Mouse (Mus musculus): Measurements from ENCODE around the gene Cfd. TPM values are rescaled to one million over a fixed set of nuclear protein-coding genes. Genes with fewer than 3 reads are reported as not detected.
A peak's percentile ranks its signal among the peaks of the same experiment; 100 is the strongest.
"Not testable (repeated sequence)": the region's sequence is repeated elsewhere in the genome, so short reads cannot be mapped to it uniquely, and the experiment has no call there.

Cfd gene
- total RNA-seq, 2 experiments from 2014 or later: 11.1 to 61.8 TPM

DNA sequence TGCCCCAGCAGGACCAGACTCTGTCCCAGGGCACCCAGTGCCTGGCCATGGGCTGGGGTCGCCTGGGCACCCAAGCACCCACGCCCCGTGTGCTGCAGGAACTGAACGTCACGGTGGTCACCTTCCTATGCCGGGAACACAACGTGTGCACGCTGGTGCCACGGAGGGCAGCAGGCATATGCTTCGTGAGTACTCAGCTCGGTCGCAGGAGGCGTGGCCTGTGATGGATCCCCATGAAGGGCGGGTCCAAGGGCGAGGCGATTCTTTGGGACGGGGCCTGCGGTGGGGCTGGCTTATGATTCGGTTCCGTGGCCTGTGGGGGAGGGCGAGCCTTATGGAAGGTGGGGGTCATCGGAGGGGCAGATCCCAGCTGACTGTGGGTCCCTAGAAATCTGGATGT lies 8.7 kb upstream of the Cfd start:
- DNase-seq (ENCODE audit: low spot score): no peak
- intact Hi-C loops (cut with DNase I): loop anchor here (2.0 kb wide), 1 partner anchor 47 kb away; no protein-coding TSS in a partner anchor

DNA sequence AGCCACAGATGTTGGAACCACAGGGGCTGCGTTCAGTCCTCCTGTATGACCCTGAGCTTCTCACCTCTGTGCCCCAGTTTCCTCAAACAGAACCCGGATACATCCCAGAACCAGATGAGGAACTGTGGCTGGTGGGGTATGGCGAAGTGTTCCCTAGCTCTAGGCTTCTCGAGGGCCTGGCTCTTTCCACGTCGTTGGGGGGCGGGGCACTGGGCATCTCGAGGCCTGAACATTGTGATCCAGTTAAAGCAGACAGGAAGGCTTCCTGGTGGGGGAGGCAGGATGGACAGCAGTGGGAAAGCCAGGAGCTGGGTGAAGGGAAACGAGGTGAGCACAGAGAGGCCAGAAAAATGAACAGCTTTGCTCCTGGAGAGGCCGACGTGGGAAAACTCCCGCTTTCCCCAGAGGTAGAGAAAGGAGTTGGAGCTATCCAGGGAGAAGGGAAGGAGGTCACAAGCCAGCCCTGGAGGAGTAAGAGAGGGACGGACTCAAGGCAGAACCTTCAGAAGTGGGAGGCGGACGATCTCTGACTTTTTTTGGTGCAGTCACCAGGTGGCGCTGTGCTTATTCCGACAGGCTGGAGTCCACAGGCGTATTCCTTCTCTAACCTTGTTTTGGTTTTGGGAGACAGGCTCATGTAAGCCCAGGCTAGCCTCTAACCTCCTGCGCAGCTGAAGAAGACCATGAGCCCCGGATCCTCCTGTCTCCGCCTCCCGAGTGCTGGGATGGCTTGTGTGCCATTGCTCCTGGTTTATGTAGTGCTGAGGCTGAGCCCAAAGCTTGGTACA lies 7.2 kb upstream of the Cfd start:
- intact Hi-C loops (cut with DNase I): loop anchor here (2.0 kb wide), 2 partner anchors 41 to 49 kb away; no protein-coding TSS in a partner anchor
- DNase-seq (ENCODE audit: low spot score): no peak

DNA sequence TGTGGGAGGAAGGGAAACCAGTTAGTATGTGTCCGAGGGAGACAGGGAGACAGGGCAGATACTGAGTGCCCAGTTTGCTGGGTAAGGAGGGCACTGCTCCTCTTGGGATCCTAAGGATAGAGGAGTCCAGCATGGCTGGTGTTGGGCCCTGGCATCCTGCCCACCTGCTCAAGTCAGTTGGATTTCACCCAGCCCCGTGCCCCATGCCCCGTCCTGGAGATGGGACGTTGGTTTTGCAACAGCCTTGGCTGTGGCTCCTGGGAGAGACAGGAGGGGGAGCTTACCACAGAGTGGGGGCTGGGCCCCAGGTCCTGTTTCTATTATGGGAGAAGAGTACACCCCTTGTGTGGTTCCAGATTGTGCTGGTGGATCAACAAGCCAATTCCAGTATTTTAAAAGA lies 6.2 kb upstream of the Cfd start:
- intact Hi-C loops (cut with DNase I): loop anchor here (2.0 kb wide), 1 partner anchor 40 kb away; no protein-coding TSS in a partner anchor
- no peak for DNase-seq (ENCODE audit: low spot score)

DNA sequence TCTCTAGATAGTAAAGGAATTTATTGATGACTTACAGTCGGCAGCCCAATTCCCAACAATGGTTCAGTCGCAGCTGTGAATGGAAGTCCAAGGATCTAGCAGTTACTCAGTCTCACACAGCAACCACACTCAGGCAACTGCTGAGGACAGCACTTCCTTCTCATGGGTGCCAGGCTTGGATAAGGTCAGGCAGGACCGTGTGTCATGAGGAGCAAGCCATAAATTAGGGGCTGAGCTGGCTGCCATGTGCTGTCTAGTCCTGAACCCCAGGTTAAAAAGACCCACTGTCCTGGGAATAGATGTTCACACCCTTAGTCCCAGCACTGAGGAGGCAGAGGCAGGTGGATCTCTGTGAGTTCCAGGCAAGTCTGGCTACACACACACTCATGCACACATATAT lies 5.7 kb upstream of the Cfd start:
- intact Hi-C loops (cut with DNase I): loop anchor here (2.0 kb wide), 1 partner anchor 40 kb away; no protein-coding TSS in a partner anchor
- not testable (repeated sequence) for DNase-seq (ENCODE audit: low spot score)

DNA sequence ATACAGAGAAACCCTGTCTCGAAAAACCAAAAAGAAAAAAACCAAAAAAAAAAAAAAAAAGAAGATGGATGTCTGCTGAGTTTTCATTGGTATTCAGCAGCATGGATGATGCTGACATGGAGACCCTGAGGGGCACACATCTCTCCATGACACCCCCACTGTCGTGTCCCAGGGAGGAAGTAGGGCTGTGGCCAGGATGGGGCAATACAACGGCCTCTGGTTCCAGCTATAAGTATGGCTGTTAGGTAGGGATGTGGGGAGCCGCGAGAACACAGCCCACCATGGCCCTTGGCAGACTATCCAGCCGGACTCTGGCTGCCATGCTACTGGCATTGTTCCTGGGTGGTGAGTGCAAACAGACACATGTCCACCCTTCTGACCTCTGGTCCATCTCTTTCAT lies 4.6 kb upstream of the Cfd start, which contains the start of gene Elane:
TSS of gene Elane (plus strand) at position 194 of the 400 bp plus-strand sequence.
- no peak for DNase-seq (ENCODE audit: low spot score)
- intact Hi-C loops (cut with DNase I): no loop called here

DNA sequence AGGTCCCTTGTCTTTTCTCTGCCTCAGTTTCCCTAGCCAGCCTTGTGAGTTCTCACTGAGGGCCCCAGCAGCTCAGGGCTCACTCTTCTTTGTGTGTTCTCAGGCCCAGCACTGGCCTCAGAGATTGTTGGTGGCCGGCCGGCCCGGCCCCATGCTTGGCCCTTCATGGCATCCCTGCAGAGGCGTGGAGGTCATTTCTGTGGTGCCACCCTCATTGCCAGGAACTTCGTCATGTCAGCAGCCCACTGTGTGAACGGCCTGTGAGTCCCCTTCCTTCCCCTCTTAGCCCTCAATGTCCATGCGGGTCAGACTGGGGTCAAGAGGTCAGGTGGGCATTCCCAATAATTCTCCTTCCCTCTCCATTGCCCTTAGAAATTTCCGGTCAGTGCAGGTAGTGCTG lies 4.0 kb upstream of the Cfd start:
- intact Hi-C loops (cut with DNase I): no loop called here

DNA sequence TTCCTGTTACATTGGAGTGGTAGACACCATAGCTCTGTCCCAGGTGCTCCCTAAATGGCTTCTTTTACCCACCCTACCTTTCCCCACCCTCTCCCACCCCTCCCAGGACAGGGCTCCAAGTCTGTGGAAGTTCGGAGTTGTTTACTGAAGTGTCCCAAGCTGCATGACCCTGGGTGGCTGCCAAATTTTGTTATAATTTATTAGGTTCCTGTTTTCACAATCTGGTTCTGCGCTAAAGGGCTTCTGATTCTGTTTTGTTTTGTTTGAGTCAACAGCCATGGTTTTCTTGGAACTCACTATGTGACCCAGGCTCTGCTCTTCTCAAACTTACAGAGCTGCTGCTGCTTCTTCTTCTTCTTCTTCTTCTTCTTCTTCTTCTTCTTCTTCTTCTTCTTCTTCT lies 1.3 kb upstream of the Cfd start:
- DNase-seq (ENCODE audit: low spot score): no peak
- intact Hi-C loops (cut with DNase I): no loop called here

More for the DNA sequence above, 4.0 kb upstream of the Cfd start:
- no peak for DNase-seq (ENCODE audit: low spot score)

DNA sequence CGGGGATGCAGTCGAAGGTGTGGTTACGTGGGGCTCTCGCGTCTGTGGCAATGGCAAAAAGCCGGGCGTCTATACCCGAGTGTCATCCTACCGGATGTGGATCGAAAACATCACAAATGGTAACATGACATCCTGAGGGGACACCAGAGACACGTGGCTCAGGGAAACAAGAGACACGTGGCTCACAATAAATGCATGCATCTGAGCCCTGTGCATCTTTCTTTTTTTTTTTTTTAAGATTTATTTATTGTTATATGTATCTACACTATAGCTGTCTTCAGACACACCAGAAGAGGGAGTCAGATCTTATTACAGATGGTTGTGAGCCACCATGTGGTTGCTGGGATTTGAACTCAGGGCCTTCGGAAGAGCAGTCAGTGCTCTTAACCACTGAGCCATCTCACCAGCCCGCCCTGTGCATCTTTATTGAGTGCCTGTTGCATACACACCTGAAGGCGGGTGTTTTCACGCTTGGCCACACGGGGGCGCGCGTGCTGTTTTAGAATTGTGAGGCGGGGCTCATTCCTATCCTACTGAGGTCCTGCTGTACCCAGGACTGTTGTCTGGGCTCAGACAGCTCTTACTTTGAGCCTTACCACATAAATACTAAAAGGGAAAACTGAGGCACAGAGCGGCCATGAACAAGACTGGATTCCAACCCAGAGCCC lies 1.9 kb downstream of the Cfd start:
- intact Hi-C loops (cut with DNase I): loop anchor here (1.0 to 2.0 kb wide), 2 partner anchors 33 to 62 kb away; no protein-coding TSS in a partner anchor
- not testable (repeated sequence) for DNase-seq (ENCODE audit: low spot score)

DNA sequence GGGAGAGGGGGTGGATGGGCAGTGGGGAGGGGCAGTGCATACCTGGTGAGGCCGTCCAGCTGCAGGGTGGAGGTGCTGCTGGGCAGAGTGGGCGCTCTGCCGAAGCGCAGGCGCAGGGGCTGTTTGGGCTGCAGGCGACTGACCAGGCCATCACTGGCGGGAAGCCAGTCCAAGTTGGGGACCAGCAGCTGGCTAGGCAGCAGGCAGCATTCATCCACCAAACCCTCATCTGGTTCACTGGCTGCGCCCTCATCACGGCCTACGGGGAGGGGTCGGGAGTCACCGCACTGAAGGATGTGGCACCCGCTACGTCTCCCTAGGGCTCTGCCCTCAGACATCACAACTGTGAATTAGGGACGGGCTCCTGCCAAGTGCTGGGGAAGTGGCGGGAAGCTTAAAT lies 5.7 kb downstream of the Cfd start:
- DNase-seq (ENCODE audit: low spot score): no peak
- intact Hi-C loops (cut with DNase I): no loop called here

DNA sequence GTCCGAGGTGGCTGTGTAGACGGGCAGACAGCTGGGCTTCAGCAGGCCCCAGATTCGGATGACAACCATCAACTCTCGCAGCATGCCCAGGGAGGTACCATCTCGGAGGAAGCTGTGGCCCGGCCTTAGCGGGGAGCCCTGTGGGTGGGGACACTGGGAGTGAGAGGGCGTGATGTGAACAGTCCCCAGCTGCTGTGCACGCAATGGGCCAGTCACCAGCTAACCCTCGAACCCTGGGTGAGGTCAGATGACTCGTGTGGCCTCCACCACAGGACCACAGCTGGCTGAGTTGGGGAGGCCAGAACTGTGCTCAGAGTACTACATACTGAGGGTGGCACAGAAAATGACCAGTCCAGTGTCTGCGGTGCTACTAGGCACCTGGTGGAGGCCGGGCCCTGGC lies 6.2 kb downstream of the Cfd start:
- intact Hi-C loops (cut with DNase I): no loop called here
- no peak for DNase-seq (ENCODE audit: low spot score)

DNA sequence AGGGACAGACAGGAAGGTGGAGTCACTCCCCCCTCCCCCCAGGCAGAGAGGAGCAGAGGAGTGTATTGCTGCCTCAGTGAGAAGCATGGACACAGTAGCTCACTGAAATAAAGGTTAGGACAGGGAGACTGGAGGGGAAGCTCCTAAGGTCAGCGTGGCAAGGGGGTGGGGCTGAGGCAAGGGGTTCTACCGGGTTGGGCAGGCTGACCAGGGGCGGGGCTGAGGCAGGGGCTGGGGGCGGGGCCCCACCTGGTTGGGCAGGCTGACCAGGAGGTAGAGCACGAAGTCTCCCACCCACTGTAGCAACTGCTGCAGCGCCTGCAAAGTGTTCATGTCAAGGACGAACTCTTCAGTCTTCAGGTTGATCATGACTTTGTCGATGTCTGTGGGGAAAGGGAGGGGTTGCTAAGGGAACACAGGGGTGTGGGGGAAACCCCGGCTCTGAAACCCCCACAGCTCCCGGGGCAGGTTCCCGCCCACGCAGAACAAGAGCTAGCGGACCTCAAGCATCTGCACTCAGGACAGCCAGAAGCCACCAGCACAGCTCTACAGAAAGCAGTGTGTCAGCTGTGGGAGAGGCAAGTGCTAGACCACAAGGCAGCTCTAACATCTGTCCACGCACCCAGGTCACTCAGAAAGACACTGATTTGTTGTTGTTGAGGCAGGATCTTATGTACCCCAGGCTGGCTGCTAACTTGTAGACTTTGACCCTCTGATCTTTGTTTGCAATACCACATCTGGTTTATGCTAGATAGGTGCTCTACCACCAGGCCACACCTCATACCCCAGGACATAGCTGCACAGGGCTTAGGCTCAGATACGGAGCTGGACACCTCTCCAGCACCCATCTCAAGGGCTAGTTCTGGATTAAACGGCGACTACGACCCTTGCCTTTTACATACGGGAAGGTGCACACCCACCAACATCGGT lies 6.9 kb downstream of the Cfd start:
- no peak for DNase-seq (ENCODE audit: low spot score)
- intact Hi-C loops (cut with DNase I): no loop called here

DNA sequence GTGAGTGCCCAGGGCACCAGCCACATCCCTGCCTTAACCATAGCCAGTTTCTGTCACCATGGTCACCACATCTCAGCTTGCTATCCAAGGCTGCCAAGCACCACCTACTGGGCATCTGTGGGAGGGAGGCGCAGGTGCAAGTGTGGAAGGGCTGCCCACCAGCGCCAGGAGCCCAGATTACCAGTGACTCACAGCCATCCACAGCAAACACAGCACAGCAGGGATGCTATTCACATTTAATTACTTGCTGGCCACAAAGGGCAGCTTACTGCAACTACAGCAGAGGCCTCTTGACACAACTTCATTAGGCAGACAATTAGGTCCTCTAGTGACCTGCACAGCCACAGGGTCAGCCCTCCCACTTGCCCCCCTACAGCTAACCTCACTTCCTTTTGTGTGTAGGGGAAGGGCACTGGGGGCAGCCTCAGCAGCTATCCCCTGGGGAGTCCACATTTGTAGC lies 10.3 kb downstream of the Cfd start:
- intact Hi-C loops (cut with DNase I): no loop called here
- DNase-seq (ENCODE audit: low spot score): no peak

DNA sequence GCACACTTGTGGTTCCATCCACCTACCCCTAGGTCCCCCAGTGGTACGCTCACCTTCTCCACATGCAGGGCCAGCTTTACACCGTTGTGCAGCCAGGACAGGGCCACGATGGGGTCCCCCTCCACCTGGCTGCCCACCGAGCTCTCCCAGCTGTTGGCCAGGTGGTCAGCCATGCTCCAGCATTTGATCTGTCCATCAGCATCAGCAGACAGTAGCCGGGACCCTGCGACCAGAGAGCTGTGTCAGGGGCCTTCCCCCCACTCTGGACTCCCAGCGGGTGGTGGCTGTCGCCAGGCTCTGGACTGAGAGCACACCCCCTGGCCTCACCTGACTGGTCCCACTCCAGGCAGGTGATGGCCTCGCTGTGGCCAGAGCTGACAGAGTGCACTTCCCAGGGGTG lies 16.1 kb downstream of the Cfd start:
- intact Hi-C loops (cut with DNase I): no loop called here

DNA sequence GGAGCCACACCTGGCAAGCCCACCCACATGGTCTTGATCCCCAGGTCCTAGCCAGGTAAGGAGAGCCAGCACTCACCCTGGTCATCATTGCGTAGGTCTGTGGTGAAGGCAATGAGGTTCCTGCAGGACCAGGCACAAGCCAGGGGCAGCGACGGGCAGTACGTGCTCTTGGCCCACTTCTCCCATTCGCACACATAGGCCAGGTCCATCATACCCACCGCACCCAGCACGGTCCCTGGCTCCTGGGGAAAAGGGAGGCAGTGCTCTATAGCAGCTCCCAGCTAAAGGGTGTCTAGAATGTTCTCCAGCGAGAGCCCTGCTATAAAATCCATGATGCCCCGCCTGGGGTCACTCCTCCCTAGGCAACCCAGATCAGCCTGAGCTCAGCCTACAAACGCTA lies 16.8 kb downstream of the Cfd start:
- DNase-seq (ENCODE audit: low spot score): no peak
- intact Hi-C loops (cut with DNase I): no loop called here

More for the DNA sequence above, 16.1 kb downstream of the Cfd start:
- DNase-seq (ENCODE audit: low spot score): no peak

DNA sequence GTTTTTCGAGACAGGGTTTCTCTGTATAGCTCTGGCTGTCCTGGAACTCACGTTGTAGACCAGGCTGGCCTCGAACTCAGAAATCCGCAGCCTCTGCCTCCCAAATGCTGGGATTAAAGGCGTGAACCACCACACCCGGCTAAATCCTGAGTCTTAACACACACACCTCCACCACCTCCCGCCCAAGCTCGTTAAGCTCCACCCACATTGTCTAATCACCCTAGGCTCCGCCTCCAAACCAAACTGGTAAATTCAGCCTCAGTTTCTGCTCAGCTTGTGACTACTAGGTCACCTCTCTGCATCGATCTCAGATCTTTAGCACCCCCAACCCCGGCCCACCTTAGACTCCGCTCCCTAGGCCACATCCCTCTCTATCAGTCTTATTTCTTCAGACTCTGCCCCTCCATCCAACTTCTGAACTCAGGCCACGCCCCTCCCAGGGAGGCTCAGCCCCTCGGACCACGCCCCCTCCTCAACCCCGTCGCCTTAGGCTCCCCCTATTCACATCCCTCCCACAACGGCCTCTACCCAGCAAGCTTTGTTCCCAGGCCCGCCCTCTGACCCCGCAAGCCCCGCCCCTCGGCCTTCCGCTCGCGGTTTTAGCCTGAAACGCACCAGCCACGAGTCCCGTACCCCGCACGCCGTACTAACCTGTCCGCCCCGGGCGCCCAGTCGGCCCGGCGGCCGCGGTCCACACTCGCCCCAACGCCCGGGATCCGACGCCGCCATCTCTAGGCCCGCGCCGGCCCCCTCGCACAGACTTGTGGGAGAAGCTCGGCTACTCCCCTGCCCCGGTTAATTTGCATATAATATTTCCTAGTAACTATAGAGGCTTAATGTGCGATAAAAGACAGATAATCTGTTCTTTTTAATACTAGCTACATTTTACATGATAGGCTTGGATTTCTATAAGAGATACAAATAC lies 17.8 kb downstream of the Cfd start, which contains the start of gene Med16:
TSS of gene Med16 (minus strand) at position 757 of the 925 bp plus-strand sequence.
- intact Hi-C loops (cut with DNase I): no loop called here

DNA sequence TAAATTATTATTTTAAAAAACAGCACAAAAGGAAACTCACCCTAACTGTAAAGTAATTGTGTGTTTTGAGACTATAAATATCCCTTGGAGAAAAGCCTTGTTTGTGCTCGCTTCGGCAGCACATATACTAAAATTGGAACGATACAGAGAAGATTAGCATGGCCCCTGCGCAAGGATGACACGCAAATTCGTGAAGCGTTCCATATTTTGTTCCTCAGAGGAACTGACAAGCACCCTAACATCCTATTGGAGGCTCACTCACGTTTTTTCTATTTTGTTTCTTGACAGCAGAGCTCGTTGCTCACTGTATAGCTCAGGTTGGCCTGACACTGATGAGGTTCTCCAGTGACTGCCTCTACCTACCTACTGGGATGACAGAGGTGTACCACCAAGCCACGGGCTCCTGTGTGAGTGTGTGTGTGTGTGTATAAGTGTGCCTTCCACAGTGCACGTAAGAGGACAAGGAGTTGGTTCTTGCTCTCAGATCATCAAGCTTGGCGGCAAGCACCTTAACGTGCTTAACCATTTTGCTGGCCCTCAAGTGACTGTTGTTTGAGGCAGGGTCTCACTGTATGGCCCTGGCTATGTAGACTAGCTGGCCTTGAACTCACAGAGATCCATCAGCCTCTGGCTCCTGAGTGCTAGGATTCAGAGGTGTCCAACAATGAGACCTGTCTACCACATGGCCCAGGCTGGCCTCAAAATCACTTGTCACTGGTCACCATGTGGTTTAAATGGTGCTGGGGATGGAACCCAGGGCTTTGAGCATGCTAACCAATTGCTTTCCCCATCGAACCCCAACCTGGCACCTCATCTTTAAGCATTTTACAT lies 18.7 kb downstream of the Cfd start:
- no peak for DNase-seq (ENCODE audit: low spot score)
- intact Hi-C loops (cut with DNase I): no loop called here

More for the DNA sequence above, 17.8 kb downstream of the Cfd start, which contains the start of gene Med16:
- DNase-seq (ENCODE audit: low spot score): peak; percentile 93

DNA sequence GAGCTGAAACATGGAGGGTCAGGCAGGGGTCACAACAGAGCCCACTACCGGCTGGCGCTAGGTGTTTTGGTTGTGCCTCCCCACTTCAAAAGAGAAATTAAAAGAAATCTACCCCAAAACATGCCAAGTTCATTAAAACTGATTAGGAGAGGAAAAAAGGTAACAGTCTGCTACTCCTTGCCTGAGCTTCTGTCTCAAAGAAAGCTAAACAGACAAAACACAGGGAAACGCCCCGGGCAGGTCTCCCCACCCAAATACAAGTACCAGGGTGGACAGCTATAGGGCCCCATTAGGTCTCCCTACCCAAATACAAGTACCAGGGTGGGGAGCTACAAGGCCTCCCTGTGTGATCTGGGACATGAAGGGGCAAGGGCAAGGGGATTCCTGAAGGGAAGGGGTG lies 19.9 kb downstream of the Cfd start, which contains the start of gene Gm26602:
TSS of gene Gm26602 (plus strand) at position 301 of the 400 bp plus-strand sequence.
- DNase-seq (ENCODE audit: low spot score): no peak
- intact Hi-C loops (cut with DNase I): no loop called here

DNA sequence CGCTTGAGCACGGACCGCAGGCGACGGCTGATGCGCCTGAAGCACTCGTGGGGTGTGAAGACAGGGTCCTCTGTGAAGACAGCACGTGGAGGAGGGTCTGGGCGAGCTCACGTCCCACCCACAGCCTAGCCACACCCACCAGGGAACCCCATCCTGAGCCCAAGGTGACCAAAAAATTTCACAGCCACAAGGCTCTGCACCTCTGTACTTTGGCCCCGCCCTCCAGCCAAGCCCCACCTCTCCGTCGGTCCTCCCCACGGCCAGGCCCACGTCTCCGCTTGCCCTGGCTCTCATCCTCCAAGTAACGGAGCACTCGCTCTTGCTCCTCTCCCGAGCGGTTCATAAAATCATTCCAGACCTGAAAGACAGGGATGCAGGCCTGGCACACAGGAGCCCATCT lies 21.8 kb downstream of the Cfd start:
- DNase-seq (ENCODE audit: low spot score): no peak
- intact Hi-C loops (cut with DNase I): no loop called here
